Mouse (Mus musculus): ENCODE measurements around the gene Pex5.
A peak's percentile ranks its signal among the peaks of the same experiment; 100 is the strongest.

The Pex5 gene

GRCm38 (mm10) chr6:124414927-124415325, at the start of gene Pex5:
Gene Pex5 (minus strand): TSS chr6:124415067.
- DNase-seq, result peak; percentile 96

GRCm38 (mm10) chr6:124463881-124464291, 49.0 kb upstream of the Pex5 start:
- DNase-seq, result peak; percentile 78

- DNase-seq, result no peak
Observed at GRCm38 (mm10) chr6:124459388-124459787, 44.5 kb upstream of the Pex5 start.

- DNase-seq, result peak; percentile 99
Observed at GRCm38 (mm10) chr6:124458505-124458904, 43.6 kb upstream of the Pex5 start.

- DNase-seq, result peak; percentile 71
Observed at GRCm38 (mm10) chr6:124457827-124458226, 43.0 kb upstream of the Pex5 start.

GRCm38 (mm10) chr6:124456243-124456642, 41.4 kb upstream of the Pex5 start:
- DNase-seq, result no peak

GRCm38 (mm10) chr6:124453756-124454155, 38.9 kb upstream of the Pex5 start:
- DNase-seq, result no peak

GRCm38 (mm10) chr6:124451995-124452394, 37.1 kb upstream of the Pex5 start:
- DNase-seq, result no peak

GRCm38 (mm10) chr6:124449668-124450383, 35.0 kb upstream of the Pex5 start:
- no peak for DNase-seq

- DNase-seq, result no peak
Observed at GRCm38 (mm10) chr6:124448959-124449667, 34.2 kb upstream of the Pex5 start.

GRCm38 (mm10) chr6:124448186-124448852, 33.5 kb upstream of the Pex5 start:
- DNase-seq, result no peak

- no peak for DNase-seq
Observed at GRCm38 (mm10) chr6:124447356-124447755, 32.5 kb upstream of the Pex5 start.

- no peak for DNase-seq
Observed at GRCm38 (mm10) chr6:124446459-124446858, 31.6 kb upstream of the Pex5 start.

- DNase-seq, result no peak
Observed at GRCm38 (mm10) chr6:124446024-124446423, 31.2 kb upstream of the Pex5 start.

GRCm38 (mm10) chr6:124443338-124443737, 28.5 kb upstream of the Pex5 start:
- DNase-seq, result no peak

GRCm38 (mm10) chr6:124436245-124436644, 21.4 kb upstream of the Pex5 start:
- DNase-seq, result no peak

GRCm38 (mm10) chr6:124435173-124435572, 20.3 kb upstream of the Pex5 start:
- no peak for DNase-seq

GRCm38 (mm10) chr6:124433688-124434324, 18.9 kb upstream of the Pex5 start:
- DNase-seq, result no peak

- no peak for DNase-seq
Observed at GRCm38 (mm10) chr6:124430784-124431495, 16.1 kb upstream of the Pex5 start.

- DNase-seq, result no peak
Observed at GRCm38 (mm10) chr6:124430379-124430778, 15.5 kb upstream of the Pex5 start.

- no peak for DNase-seq
Observed at GRCm38 (mm10) chr6:124427791-124428576, 13.1 kb upstream of the Pex5 start.

- no peak for DNase-seq
Observed at GRCm38 (mm10) chr6:124427289-124427688, 12.4 kb upstream of the Pex5 start.
